Mouse (Mus musculus): ENCODE results near the gene Tmem270. TPM values are rescaled to one million over a fixed set of nuclear protein-coding genes. Genes with fewer than 3 reads are reported as not detected.

The Tmem270 gene
- not detected in 2 replicates for polyA plus RNA-seq (2014; fragmentation: Nextera tagmentation; extraction: Ambion mirVana)

GRCm38 (mm10) chr5:134906633-134907032 is at the start of gene Tmem270:
Tmem270 (minus strand) TSS chr5:134906733.
- ATAC-seq (replicated peaks; ENCODE audit: insufficient number of reproducible peaks, low FRiP score, low TSS enrichment, low read depth), result no peak
- H3K27me3 ChIP-seq (ENCODE audit: control insufficient read depth, insufficient read depth, low read length), result no peaks in the 10 kb centered on the region
- H3K4me1 ChIP-seq (ENCODE audit: control insufficient read depth, insufficient read depth, low read length), result no peaks in the 10 kb centered on the region
- H3K4me3 ChIP-seq (ENCODE audit: low read depth, low read length), result no peak within 1 kb of the TSS
- H3K36me3 ChIP-seq (replicated peaks; ENCODE audit: control insufficient read depth, insufficient read depth, low read depth, low read length), result no peaks in the 10 kb centered on the region
- 78% methylated on average over 6 of the region's 6 CpGs for WGBS
- no peaks in the 10 kb centered on the region for H3K9me3 ChIP-seq (replicated peaks; ENCODE audit: control insufficient read depth, low read length)
- H3K27ac ChIP-seq (replicated peaks; ENCODE audit: low read depth, low read length), result no peak within 1 kb of the TSS
- H3K9ac ChIP-seq (replicated peaks; ENCODE audit: low read length), result 0 out of 2 replicates have a peak within 1 kb of the TSS, but pooled peaks have one; percentile 22
- DNase-seq (ENCODE audit: low spot score), result no peak
- H3K4me2 ChIP-seq (ENCODE audit: low read depth, low read length), result no peak within 1 kb of the TSS

- H3K4me2 ChIP-seq (ENCODE audit: low read depth, low read length), result no peak overlapping the region
- 68% methylated on average over 5 of the region's 5 CpGs for WGBS
- no peaks in the 10 kb centered on the region for H3K36me3 ChIP-seq (replicated peaks; ENCODE audit: control insufficient read depth, insufficient read depth, low read depth, low read length)
- DNase-seq (ENCODE audit: low spot score) (no peak), ATAC-seq (replicated peaks; ENCODE audit: insufficient number of reproducible peaks, low FRiP score, low TSS enrichment, low read depth) (no peak)
- H3K9ac ChIP-seq (replicated peaks; ENCODE audit: low read length), result no peak overlapping the region
- no peak overlapping the region for H3K4me3 ChIP-seq (ENCODE audit: low read depth, low read length)
- H3K4me1 ChIP-seq (ENCODE audit: control insufficient read depth, insufficient read depth, low read length), result no peaks in the 10 kb centered on the region
- no peaks in the 10 kb centered on the region for H3K9me3 ChIP-seq (replicated peaks; ENCODE audit: control insufficient read depth, low read length)
- H3K27me3 ChIP-seq (ENCODE audit: control insufficient read depth, insufficient read depth, low read length), result no peaks in the 10 kb centered on the region
- no peak overlapping the region for H3K27ac ChIP-seq (replicated peaks; ENCODE audit: low read depth, low read length)
Measured at GRCm38 (mm10) chr5:134955491-134955890, 49.0 kb upstream of the Tmem270 start.

- ATAC-seq (replicated peaks; ENCODE audit: insufficient number of reproducible peaks, low FRiP score, low TSS enrichment, low read depth) (no peak), DNase-seq (ENCODE audit: low spot score) (no peak)
- WGBS, result 37% methylated on average over 19 of the region's 19 CpGs
- no peaks in the 10 kb centered on the region for H3K36me3 ChIP-seq (replicated peaks; ENCODE audit: control insufficient read depth, insufficient read depth, low read depth, low read length)
- H3K27ac ChIP-seq (replicated peaks; ENCODE audit: low read depth, low read length), result no peak overlapping the region
- peaks cover 2% of the 10 kb centered on the region; the same call in 1 of the 2 replicates for H3K4me1 ChIP-seq (ENCODE audit: control insufficient read depth, insufficient read depth, low read length)
- H3K4me3 ChIP-seq (ENCODE audit: low read depth, low read length), result no peak overlapping the region
- no peaks in the 10 kb centered on the region for H3K9me3 ChIP-seq (replicated peaks; ENCODE audit: control insufficient read depth, low read length)
- no peak overlapping the region for H3K9ac ChIP-seq (replicated peaks; ENCODE audit: low read length)
- H3K4me2 ChIP-seq (ENCODE audit: low read depth, low read length), result no peak overlapping the region
- H3K27me3 ChIP-seq (ENCODE audit: control insufficient read depth, insufficient read depth, low read length), result peaks cover 14% of the 10 kb centered on the region
Measured at GRCm38 (mm10) chr5:134951053-134951884, 44.7 kb upstream of the Tmem270 start.

- Histone ChIP-seq H3K36me3 (replicated peaks; ENCODE audit: control insufficient read depth, insufficient read depth, low read depth, low read length) (no peaks in the 10 kb centered on the region), H3K4me3 (ENCODE audit: low read depth, low read length) (no peak overlapping the region), H3K4me1 (ENCODE audit: control insufficient read depth, insufficient read depth, low read length) (peaks cover 2% of the 10 kb centered on the region; the same call in 1 of the 2 replicates), H3K9ac (replicated peaks; ENCODE audit: low read length) (no peak overlapping the region), H3K9me3 (replicated peaks; ENCODE audit: control insufficient read depth, low read length) (no peaks in the 10 kb centered on the region), H3K4me2 (ENCODE audit: low read depth, low read length) (no peak overlapping the region), H3K27ac (replicated peaks; ENCODE audit: low read depth, low read length) (no peak overlapping the region), H3K27me3 (ENCODE audit: control insufficient read depth, insufficient read depth, low read length) (peaks cover 30% of the 10 kb centered on the region)
- 57% methylated on average over 4 of the region's 4 CpGs for WGBS
- DNase-seq (ENCODE audit: low spot score) (no peak), ATAC-seq (replicated peaks; ENCODE audit: insufficient number of reproducible peaks, low FRiP score, low TSS enrichment, low read depth) (no peak)
Measured at GRCm38 (mm10) chr5:134948085-134948439, 41.5 kb upstream of the Tmem270 start.

- Histone ChIP-seq H3K4me3 (ENCODE audit: low read depth, low read length) (no peak overlapping the region), H3K27ac (replicated peaks; ENCODE audit: low read depth, low read length) (no peak overlapping the region)
Measured at GRCm38 (mm10) chr5:134947420-134948084, 41.0 kb upstream of the Tmem270 start.

GRCm38 (mm10) chr5:134946857-134947255 is 40.3 kb upstream of the Tmem270 start, which contains the start of gene Cldn4:
Cldn4 (minus strand) TSS chr5:134946934.
- Histone ChIP-seq H3K4me3 (ENCODE audit: low read depth, low read length) (peak within 1 kb of the TSS; percentile 22), H3K27me3 (ENCODE audit: control insufficient read depth, insufficient read depth, low read length) (peaks cover 30% of the 10 kb centered on the region), H3K27ac (replicated peaks; ENCODE audit: low read depth, low read length) (peak within 1 kb of the TSS; percentile 59), H3K9ac (replicated peaks; ENCODE audit: low read length) (peak within 1 kb of the TSS; percentile 37), H3K4me1 (ENCODE audit: control insufficient read depth, insufficient read depth, low read length) (peaks cover 2% of the 10 kb centered on the region; the same call in 1 of the 2 replicates), H3K9me3 (replicated peaks; ENCODE audit: control insufficient read depth, low read length) (no peaks in the 10 kb centered on the region), H3K4me2 (ENCODE audit: low read depth, low read length) (peak within 1 kb of the TSS; percentile 15; the same call in 1 of the 2 replicates), H3K36me3 (replicated peaks; ENCODE audit: control insufficient read depth, insufficient read depth, low read depth, low read length) (no peaks in the 10 kb centered on the region)
- 5% methylated on average over 11 of the region's 11 CpGs for WGBS
- DNase-seq (ENCODE audit: low spot score), result peak; percentile 69
- no peak for ATAC-seq (replicated peaks; ENCODE audit: insufficient number of reproducible peaks, low FRiP score, low TSS enrichment, low read depth)

More at GRCm38 (mm10) chr5:134947420-134948084, 41.0 kb upstream of the Tmem270 start:
- Histone ChIP-seq H3K9me3 (replicated peaks; ENCODE audit: control insufficient read depth, low read length) (no peaks in the 10 kb centered on the region), H3K36me3 (replicated peaks; ENCODE audit: control insufficient read depth, insufficient read depth, low read depth, low read length) (no peaks in the 10 kb centered on the region), H3K9ac (replicated peaks; ENCODE audit: low read length) (no peak overlapping the region), H3K4me1 (ENCODE audit: control insufficient read depth, insufficient read depth, low read length) (peaks cover 2% of the 10 kb centered on the region; the same call in 1 of the 2 replicates), H3K4me2 (ENCODE audit: low read depth, low read length) (no peak overlapping the region), H3K27me3 (ENCODE audit: control insufficient read depth, insufficient read depth, low read length) (peaks cover 30% of the 10 kb centered on the region)
- DNase-seq (ENCODE audit: low spot score) (no peak), ATAC-seq (replicated peaks; ENCODE audit: insufficient number of reproducible peaks, low FRiP score, low TSS enrichment, low read depth) (no peak)
- WGBS, result 54% methylated on average over 5 of the region's 5 CpGs

GRCm38 (mm10) chr5:134946063-134946856 is 39.7 kb upstream of the Tmem270 start:
- Histone ChIP-seq H3K27me3 (ENCODE audit: control insufficient read depth, insufficient read depth, low read length) (peaks cover 30% of the 10 kb centered on the region), H3K4me3 (ENCODE audit: low read depth, low read length) (peak overlapping the region; percentile 22), H3K36me3 (replicated peaks; ENCODE audit: control insufficient read depth, insufficient read depth, low read depth, low read length) (no peaks in the 10 kb centered on the region), H3K4me2 (ENCODE audit: low read depth, low read length) (peak overlapping the region; percentile 15; the same call in 1 of the 2 replicates), H3K27ac (replicated peaks; ENCODE audit: low read depth, low read length) (peak overlapping the region; percentile 59), H3K4me1 (ENCODE audit: control insufficient read depth, insufficient read depth, low read length) (peaks cover 2% of the 10 kb centered on the region; the same call in 1 of the 2 replicates), H3K9me3 (replicated peaks; ENCODE audit: control insufficient read depth, low read length) (no peaks in the 10 kb centered on the region), H3K9ac (replicated peaks; ENCODE audit: low read length) (peak overlapping the region; percentile 37)
- 12% methylated on average over 43 of the region's 43 CpGs for WGBS
- DNase-seq (ENCODE audit: low spot score) (no peak), ATAC-seq (replicated peaks; ENCODE audit: insufficient number of reproducible peaks, low FRiP score, low TSS enrichment, low read depth) (no peak)
